Mouse (Mus musculus): ENCODE results near the gene Bicra. TPM values are rescaled to one million over a fixed set of nuclear protein-coding genes. Genes with fewer than 3 reads are reported as not detected.
A peak's percentile ranks its signal among the peaks of the same experiment; 100 is the strongest.

Bicra gene
- polyA plus RNA-seq, 1 experiment = 6.1 TPM

- Histone ChIP-seq H3K4me3 (ENCODE audit: insufficient read depth, low read depth, low read length) (no peak overlapping the region), H3K27ac (replicated peaks; ENCODE audit: low read depth, low read length) (peak overlapping the region; percentile 64)
These were observed 36.2 kb downstream of the Bicra start for GRCm38 (mm10) chr7:16011418-16012085.

DNA sequence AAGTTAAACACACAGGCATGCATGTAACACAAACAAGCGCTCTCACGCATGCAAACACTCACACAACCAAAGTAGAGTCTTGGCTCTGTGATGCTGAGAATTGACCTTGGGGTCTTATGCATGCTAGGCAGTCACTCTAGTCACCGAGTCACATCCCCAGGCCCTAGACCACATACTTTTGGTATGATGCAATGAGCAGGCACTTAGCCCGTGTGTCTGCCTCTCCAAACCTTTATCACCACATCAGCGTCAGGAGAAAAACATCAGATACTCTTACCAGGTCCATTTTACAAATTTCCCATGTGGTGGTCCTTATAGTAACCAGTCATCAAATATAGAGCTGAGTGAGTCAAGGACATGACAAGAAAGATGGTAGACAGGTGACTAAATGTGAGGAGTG lies 37.1 kb downstream of the Bicra start:
- Histone ChIP-seq H3K27ac (replicated peaks; ENCODE audit: low read depth, low read length) (no peak overlapping the region), H3K4me1 (ENCODE audit: control insufficient read depth, insufficient read depth, insufficient read length, low read length) (peaks cover 50% of the 10 kb centered on the region), H3K4me3 (ENCODE audit: insufficient read depth, low read depth, low read length) (no peak overlapping the region)

More at GRCm38 (mm10) chr7:16011418-16012085, 36.2 kb downstream of the Bicra start:
- peaks cover 51% of the 10 kb centered on the region for H3K4me1 ChIP-seq (ENCODE audit: control insufficient read depth, insufficient read depth, insufficient read length, low read length)

- Histone ChIP-seq H3K4me3 (ENCODE audit: insufficient read depth, low read depth, low read length) (no peak overlapping the region), H3K27ac (replicated peaks; ENCODE audit: low read depth, low read length) (no peak overlapping the region), H3K4me1 (ENCODE audit: control insufficient read depth, insufficient read depth, insufficient read length, low read length) (peaks cover 42% of the 10 kb centered on the region)
These were observed 38.1 kb downstream of the Bicra start for GRCm38 (mm10) chr7:16009636-16010035.

GRCm38 (mm10) chr7:16005020-16005419 lies 42.7 kb downstream of the Bicra start:
- peaks cover 29% of the 10 kb centered on the region for H3K4me1 ChIP-seq (ENCODE audit: control insufficient read depth, insufficient read depth, insufficient read length, low read length)
- H3K27ac ChIP-seq (replicated peaks; ENCODE audit: low read depth, low read length) = peak overlapping the region; percentile 69; the same call in 1 of the 2 replicates
- no peak overlapping the region for H3K4me3 ChIP-seq (ENCODE audit: insufficient read depth, low read depth, low read length)

GRCm38 (mm10) chr7:16004177-16004856 lies 43.4 kb downstream of the Bicra start:
- Histone ChIP-seq H3K4me3 (ENCODE audit: insufficient read depth, low read depth, low read length) (no peak overlapping the region), H3K27ac (replicated peaks; ENCODE audit: low read depth, low read length) (peak overlapping the region; percentile 69), H3K4me1 (ENCODE audit: control insufficient read depth, insufficient read depth, insufficient read length, low read length) (peaks cover 29% of the 10 kb centered on the region)

- peak overlapping the region; percentile 69 for H3K27ac ChIP-seq (replicated peaks; ENCODE audit: low read depth, low read length)
These were observed 44.7 kb downstream of the Bicra start for GRCm38 (mm10) chr7:16003032-16003431.

GRCm38 (mm10) chr7:16002171-16002570 lies 45.5 kb downstream of the Bicra start:
- H3K4me3 ChIP-seq (ENCODE audit: insufficient read depth, low read depth, low read length) = no peak overlapping the region
- peaks cover 24% of the 10 kb centered on the region for H3K4me1 ChIP-seq (ENCODE audit: control insufficient read depth, insufficient read depth, insufficient read length, low read length)
- H3K27ac ChIP-seq (replicated peaks; ENCODE audit: low read depth, low read length) = peak overlapping the region; percentile 69

More at GRCm38 (mm10) chr7:16003032-16003431, 44.7 kb downstream of the Bicra start:
- H3K4me1 ChIP-seq (ENCODE audit: control insufficient read depth, insufficient read depth, insufficient read length, low read length) = peaks cover 29% of the 10 kb centered on the region
- no peak overlapping the region for H3K4me3 ChIP-seq (ENCODE audit: insufficient read depth, low read depth, low read length)

DNA sequence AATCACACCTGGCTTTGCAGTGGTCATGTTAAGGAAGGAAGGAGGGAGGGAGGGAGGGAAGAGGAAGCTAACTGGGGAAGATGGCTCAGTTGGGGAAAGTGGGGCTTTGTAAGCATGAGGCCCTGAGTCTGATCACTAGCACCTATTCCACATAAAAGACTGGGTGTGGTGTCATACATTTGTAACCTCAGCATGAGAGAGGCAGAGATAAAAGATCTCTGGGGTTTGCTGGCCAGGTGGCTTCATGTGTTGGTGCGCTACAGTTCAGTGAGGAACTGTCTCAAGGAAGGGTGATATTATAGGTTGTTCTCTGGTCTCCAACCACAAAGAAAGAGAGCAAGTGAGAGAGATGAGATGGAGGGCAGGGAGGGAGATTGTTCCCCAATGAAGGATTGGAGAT lies 46.0 kb downstream of the Bicra start:
- Histone ChIP-seq H3K4me3 (ENCODE audit: insufficient read depth, low read depth, low read length) (no peak overlapping the region), H3K27ac (replicated peaks; ENCODE audit: low read depth, low read length) (peak overlapping the region; percentile 7; the same call in 1 of the 2 replicates), H3K4me1 (ENCODE audit: control insufficient read depth, insufficient read depth, insufficient read length, low read length) (peaks cover 24% of the 10 kb centered on the region)

DNA sequence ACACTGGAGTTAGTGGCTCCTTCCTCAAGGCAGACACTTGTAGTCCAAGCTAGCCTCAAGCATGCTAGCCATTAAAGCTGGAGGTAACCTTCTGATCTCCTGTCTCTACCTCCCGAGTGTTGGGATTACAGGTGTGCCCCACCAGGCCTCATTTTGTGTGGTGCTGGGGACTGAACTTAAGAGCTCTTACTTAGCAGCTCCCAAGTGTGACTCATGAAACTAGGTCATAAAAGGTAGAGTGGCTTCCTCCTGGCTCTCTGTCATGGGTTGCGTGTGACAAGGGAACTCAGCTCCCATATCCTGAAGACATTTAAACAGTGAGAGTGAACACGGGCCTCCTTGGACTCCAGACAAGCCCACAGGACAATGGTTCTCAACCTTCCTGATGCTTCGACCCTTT lies 53.9 kb downstream of the Bicra start:
- H3K4me3 ChIP-seq (ENCODE audit: insufficient read depth, low read depth, low read length) = no peak overlapping the region
- H3K4me1 ChIP-seq (ENCODE audit: control insufficient read depth, insufficient read depth, insufficient read length, low read length) = no peaks in the 10 kb centered on the region
- H3K27ac ChIP-seq (replicated peaks; ENCODE audit: low read depth, low read length) = no peak overlapping the region

DNA sequence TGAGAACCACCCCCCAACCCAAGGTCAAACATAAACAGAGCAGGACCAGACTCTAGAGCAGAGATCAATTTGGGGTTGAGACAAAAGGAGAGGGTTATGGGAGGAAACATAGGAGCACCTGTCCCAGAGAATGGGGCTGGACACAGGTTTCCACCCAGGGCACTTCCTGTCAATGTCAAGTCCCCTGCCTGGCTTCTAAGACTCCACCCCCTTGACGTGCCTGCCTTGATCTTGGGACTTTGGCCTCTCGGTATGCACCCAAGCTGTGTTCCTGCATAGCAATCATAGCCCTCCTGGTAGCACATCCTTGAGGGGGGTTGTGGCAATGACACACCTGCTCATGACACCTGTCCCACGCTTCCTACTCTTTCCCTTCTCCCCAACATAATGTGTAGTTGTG lies 54.6 kb downstream of the Bicra start:
- no peak overlapping the region for H3K27ac ChIP-seq (replicated peaks; ENCODE audit: low read depth, low read length)
- H3K4me1 ChIP-seq (ENCODE audit: control insufficient read depth, insufficient read depth, insufficient read length, low read length) = no peaks in the 10 kb centered on the region
- H3K4me3 ChIP-seq (ENCODE audit: insufficient read depth, low read depth, low read length) = no peak overlapping the region

DNA sequence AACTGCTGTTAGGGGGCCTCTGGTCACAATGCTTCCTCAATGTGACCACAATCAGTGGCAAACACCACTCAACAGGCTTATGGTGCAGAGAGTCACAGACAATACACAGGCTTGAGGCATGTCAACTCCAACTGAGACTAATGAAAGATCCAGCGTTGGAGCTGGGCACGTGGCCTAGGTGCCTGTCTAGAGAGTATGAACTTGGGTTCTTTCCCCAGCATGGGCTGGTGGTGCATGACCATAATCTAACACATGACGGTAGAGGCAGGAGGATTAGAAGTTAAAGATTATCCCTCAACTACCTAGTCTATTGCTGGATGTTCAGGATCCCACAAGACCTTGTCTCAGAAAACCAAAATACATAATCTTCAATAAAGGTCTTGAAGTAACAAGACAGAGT lies 56.0 kb downstream of the Bicra start:
- Histone ChIP-seq H3K27ac (replicated peaks; ENCODE audit: low read depth, low read length) (no peak overlapping the region), H3K4me1 (ENCODE audit: control insufficient read depth, insufficient read depth, insufficient read length, low read length) (no peaks in the 10 kb centered on the region), H3K4me3 (ENCODE audit: insufficient read depth, low read depth, low read length) (no peak overlapping the region)

DNA sequence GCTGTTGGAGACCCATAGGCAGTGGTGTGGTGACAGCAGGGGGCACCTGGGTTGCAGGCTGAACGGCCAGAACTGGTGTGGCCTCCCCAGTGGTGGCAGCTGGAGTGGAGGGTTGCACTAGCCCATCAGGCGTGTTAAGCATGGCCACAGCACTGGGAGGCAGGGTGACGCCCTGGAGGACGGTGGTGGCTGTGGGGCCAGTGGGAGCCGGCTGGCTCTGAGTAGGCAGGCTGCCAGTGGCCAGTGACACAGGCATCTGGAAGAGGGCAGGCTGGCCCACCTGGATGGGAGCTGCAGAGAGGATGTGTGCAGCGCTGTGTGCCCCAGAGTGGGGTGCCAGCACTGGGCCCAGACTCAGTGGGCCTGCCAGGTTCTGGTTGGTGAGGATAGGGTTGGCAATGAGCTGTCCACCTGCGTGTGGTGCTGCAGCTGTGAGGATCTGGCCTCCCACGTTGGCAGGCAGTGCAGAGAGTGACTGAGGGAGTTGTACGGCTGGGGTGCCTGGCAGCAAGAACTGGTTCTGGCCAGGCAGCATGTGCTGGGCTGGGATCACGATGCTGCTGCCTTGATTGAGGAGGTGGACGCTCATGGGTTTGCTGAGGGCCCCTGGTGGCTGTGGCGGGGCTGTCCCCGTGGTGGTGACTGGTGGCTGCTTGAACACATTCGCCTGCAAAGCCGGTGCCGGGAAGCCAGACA lies 59.9 kb downstream of the Bicra start:
- no peak overlapping the region for H3K4me3 ChIP-seq (ENCODE audit: insufficient read depth, low read depth, low read length)
- H3K4me1 ChIP-seq (ENCODE audit: control insufficient read depth, insufficient read depth, insufficient read length, low read length) = no peaks in the 10 kb centered on the region
- H3K27ac ChIP-seq (replicated peaks; ENCODE audit: low read depth, low read length) = no peak overlapping the region

GRCm38 (mm10) chr7:15982729-15983407 lies 64.9 kb downstream of the Bicra start:
- Histone ChIP-seq H3K4me3 (ENCODE audit: insufficient read depth, low read depth, low read length) (no peak overlapping the region), H3K27ac (replicated peaks; ENCODE audit: low read depth, low read length) (no peak overlapping the region; the same call in 1 of the 2 replicates), H3K4me1 (ENCODE audit: control insufficient read depth, insufficient read depth, insufficient read length, low read length) (peaks cover 12% of the 10 kb centered on the region)

DNA sequence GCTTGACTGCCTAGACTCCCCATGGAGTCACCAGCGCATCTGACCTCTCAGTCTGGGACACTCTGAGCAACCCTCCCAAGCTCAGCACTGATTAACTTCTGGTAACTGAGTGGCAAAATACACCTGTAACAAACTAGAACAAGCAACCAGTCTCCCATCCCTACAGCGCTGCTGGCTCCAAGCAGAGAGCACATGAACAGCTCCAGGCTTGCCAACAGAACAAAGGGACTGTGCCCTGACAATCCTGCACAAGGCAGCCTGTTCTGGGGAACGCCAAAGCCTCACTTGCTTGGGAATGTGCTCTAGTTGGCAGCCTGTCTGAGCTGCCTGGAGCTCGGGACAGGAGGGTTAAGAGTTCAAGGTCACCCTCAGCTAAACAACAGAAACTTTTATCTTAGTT lies 66.2 kb downstream of the Bicra start:
- H3K4me1 ChIP-seq (ENCODE audit: control insufficient read depth, insufficient read depth, insufficient read length, low read length) = peaks cover 12% of the 10 kb centered on the region
- H3K27ac ChIP-seq (replicated peaks; ENCODE audit: low read depth, low read length) = peak overlapping the region; percentile 85
- no peak overlapping the region for H3K4me3 ChIP-seq (ENCODE audit: insufficient read depth, low read depth, low read length)

DNA sequence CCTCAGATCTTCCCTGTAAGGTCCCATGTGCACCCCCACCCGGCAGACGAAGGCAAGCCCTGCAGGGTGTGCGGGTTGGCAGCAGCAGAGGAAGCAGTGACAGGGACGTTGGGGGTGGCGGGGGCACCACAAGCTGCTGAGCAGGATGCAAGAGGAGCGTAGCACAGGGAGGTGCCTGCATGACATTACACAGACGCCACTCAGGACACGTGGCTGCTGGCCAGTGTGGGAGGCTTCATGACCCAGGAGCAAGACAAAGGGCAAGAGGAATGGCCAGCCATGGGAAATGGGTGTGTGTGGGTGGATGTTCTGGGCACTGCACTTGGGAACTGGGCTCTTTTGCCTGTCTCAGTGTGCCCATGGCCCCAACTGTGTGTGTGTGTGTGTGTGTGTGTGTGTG lies 67.5 kb downstream of the Bicra start:
- H3K4me1 ChIP-seq (ENCODE audit: control insufficient read depth, insufficient read depth, insufficient read length, low read length) = peaks cover 12% of the 10 kb centered on the region
- no peak overlapping the region for H3K4me3 ChIP-seq (ENCODE audit: insufficient read depth, low read depth, low read length)
- H3K27ac ChIP-seq (replicated peaks; ENCODE audit: low read depth, low read length) = 0 out of 2 replicates have a peak overlapping the region, but pooled peaks have one; percentile 0

All from brown adipose tissue, adult 24 weeks (tissue).